Comparison of ENCODE assay signal across 8 mouse cellular contexts in genomic region chr15:80266281-80266680, GRCm38 (mm10). TPM values are rescaled to one million over a fixed set of nuclear protein-coding genes. Genes with fewer than 3 reads are reported as not detected.
DNase-seq lines count a peak whose midpoint lies in the region; ATAC-seq and TF ChIP-seq lines count a peak whose summit lies in the region.

No protein-coding gene starts in this region.

- H3K9ac ChIP-seq in forebrain, embryonic 11.5 days (ENCODE audit: low read length): no peak overlapping the region
- H3K9ac ChIP-seq in midbrain, embryonic 14.5 days (replicated peaks; ENCODE audit: low read length): no peak overlapping the region

- H3K4me2 ChIP-seq in forebrain, embryonic 11.5 days (ENCODE audit: low read depth, low read length, severe bottlenecking): no peak overlapping the region
- no peak overlapping the region for H3K4me2 ChIP-seq in midbrain, embryonic 14.5 days (ENCODE audit: low read length)

- WGBS in forebrain, embryonic 11.5 days: 0% methylated on average over 2 of the region's 2 CpGs
- 0% methylated on average over 2 of the region's 2 CpGs for WGBS in hindbrain, embryonic 10.5 days
- 0% methylated on average over 2 of the region's 2 CpGs for WGBS in midbrain, embryonic 14.5 days

- H3K4me3 ChIP-seq in bone marrow macrophage, adult 2 months (ENCODE audit: insufficient read depth, low read length): no peak overlapping the region
- no peak overlapping the region for H3K4me3 ChIP-seq in forebrain, embryonic 11.5 days (ENCODE audit: low read depth, low read length)
- no peak overlapping the region for H3K4me3 ChIP-seq in hindbrain, embryonic 10.5 days
- no peak overlapping the region for H3K4me3 ChIP-seq in midbrain, embryonic 14.5 days (replicated peaks; ENCODE audit: low read depth, low read length)

- intact Hi-C loops in left cerebral cortex, postnatal 10 days (cut with DNase I): loop anchor here (2.0 to 10.0 kb wide), 4 partner anchors 366 to 929 kb away; partner anchors contain the start of gene Mrtfa

- ATAC-seq in forebrain, embryonic 11.5 days (replicated peaks; ENCODE audit: low FRiP score): no peak
- 0 out of 2 replicates have a peak, but pooled peaks have one; percentile 31 for ATAC-seq in midbrain, embryonic 14.5 days (ENCODE audit: low FRiP score, low TSS enrichment)

- no peak overlapping the region for H3K27ac ChIP-seq in bone marrow macrophage, adult 2 months (ENCODE audit: insufficient read depth, low read depth, low read length)
- H3K27ac ChIP-seq in forebrain, embryonic 11.5 days (ENCODE audit: low read depth, low read length): no peak overlapping the region
- no peak overlapping the region for H3K27ac ChIP-seq in hindbrain, embryonic 10.5 days
- no peak overlapping the region for H3K27ac ChIP-seq in midbrain, embryonic 14.5 days (replicated peaks; ENCODE audit: low read depth, low read length)

- peak; percentile 71 for DNase-seq in left cerebral cortex, adult 11 months (ENCODE audit: low spot score)
- no peak for DNase-seq in left cerebral cortex, adult 8-10 months (ENCODE audit: low spot score in 2 of 2)
- peak; percentile 80 for DNase-seq in forebrain, embryonic 11.5 days (ENCODE audit: low spot score)
- peak; percentile 76 for DNase-seq in hindbrain, embryonic 10.5 days (ENCODE audit: low spot score)
- DNase-seq in left cerebral cortex, postnatal 10 days (ENCODE audit: extremely low spot score in 1 of 2, low spot score in 2 of 2): peak; percentile 82 to 87
- peak; percentile 94 for DNase-seq in midbrain, embryonic 14.5 days
- DNase-seq in spleen, postnatal 10 days (ENCODE audit: low spot score in 2 of 2): peak; percentile 47 to 82

- no peaks in the 10 kb centered on the region for H3K27me3 ChIP-seq in forebrain, embryonic 11.5 days (ENCODE audit: control insufficient read depth, insufficient read depth, low read length)
- no peaks in the 10 kb centered on the region for H3K27me3 ChIP-seq in hindbrain, embryonic 10.5 days (ENCODE audit: insufficient read depth, poor library complexity, severe bottlenecking)
- no peaks in the 10 kb centered on the region for H3K27me3 ChIP-seq in midbrain, embryonic 14.5 days (ENCODE audit: control insufficient read depth, insufficient read depth, low read length)

- no peaks in the 10 kb centered on the region for H3K36me3 ChIP-seq in forebrain, embryonic 11.5 days (ENCODE audit: control insufficient read depth, insufficient read depth, low read length)
- peaks cover 7% of the 10 kb centered on the region; the same call in 1 of the 2 replicates for H3K36me3 ChIP-seq in hindbrain, embryonic 10.5 days
- H3K36me3 ChIP-seq in midbrain, embryonic 14.5 days (ENCODE audit: control insufficient read depth, insufficient read depth, low read length): no peaks in the 10 kb centered on the region

- TF ChIP-seq POLR2A in bone marrow macrophage, adult 2 months (IDR thresholded peaks at IDR 0.05; ENCODE audit: borderline replicate concordance, low read depth, low read length): no peak

- peaks cover 8% of the 10 kb centered on the region; the same call in 1 of the 2 replicates for H3K4me1 ChIP-seq in bone marrow macrophage, adult 2 months (ENCODE audit: control insufficient read depth, insufficient read depth, low read length)
- H3K4me1 ChIP-seq in forebrain, embryonic 11.5 days (replicated peaks; ENCODE audit: control insufficient read depth, insufficient read depth, low read length): peaks cover 4% of the 10 kb centered on the region; the same call in 1 of the 2 replicates
- peaks cover 23% of the 10 kb centered on the region for H3K4me1 ChIP-seq in hindbrain, embryonic 10.5 days (replicated peaks)
- H3K4me1 ChIP-seq in midbrain, embryonic 14.5 days (ENCODE audit: control insufficient read depth, insufficient read depth, low read length): peaks cover 10% of the 10 kb centered on the region

- peak; percentile 54; the same call in 1 of the 2 replicates for TF ChIP-seq CTCF in bone marrow macrophage, adult 2 months (IDR thresholded peaks at IDR 0.05; ENCODE audit: low read depth, low read length)

- H3K9me3 ChIP-seq in forebrain, embryonic 11.5 days (ENCODE audit: control insufficient read depth, low read length): peaks cover 5% of the 10 kb centered on the region; the same call in 1 of the 2 replicates
- H3K9me3 ChIP-seq in hindbrain, embryonic 10.5 days: peaks cover 15% of the 10 kb centered on the region; the same call in 1 of the 2 replicates
- peaks cover 7% of the 10 kb centered on the region; the same call in 1 of the 2 replicates for H3K9me3 ChIP-seq in midbrain, embryonic 14.5 days (ENCODE audit: control insufficient read depth, low read length)

RNA-seq across cellular contexts. Expression of gene Rps19bp1, which starts 2.2 kb away (rescaled TPM):
- total RNA-seq in left cerebral cortex, adult 8-10 months (2022): 10 to 100 TPM; 32.5 to 39.3 (median 38.4) TPM
- polyA plus RNA-seq in bone marrow macrophage, adult 2 months (2012; ENCODE audit: insufficient read depth, insufficient read length, missing spikeins): 18.6 and 26.0 TPM in 2 replicates
- 69.1 and 69.4 TPM in 2 replicates for polyA plus RNA-seq in forebrain, embryonic 11.5 days (2014; fragmentation: Nextera tagmentation; extraction: Ambion mirVana)
- 67.4 TPM in 2 replicates for polyA plus RNA-seq in hindbrain, embryonic 10.5 days (2016; fragmentation: Nextera tagmentation; extraction: Ambion mirVana)
- total RNA-seq in left cerebral cortex, postnatal 10 days (2021): 10 to 100 TPM; 41.5 to 47.5 TPM
- 73.9 and 100 TPM in 2 replicates for polyA plus RNA-seq in midbrain, embryonic 14.5 days (2014; fragmentation: Nextera tagmentation; extraction: Ambion mirVana)

RNA-seq across cellular contexts. Expression of gene Atf4, which starts 11.3 kb away (rescaled TPM):
- total RNA-seq in left cerebral cortex, adult 8-10 months (2022): 100 to 1,000 TPM in 3 of 4 experiments, 10 to 100 TPM in 1; 98.1 to 118 (median 107) TPM
- polyA plus RNA-seq in bone marrow macrophage, adult 2 months (2012; ENCODE audit: insufficient read depth, insufficient read length, missing spikeins): 122 and 133 TPM in 2 replicates
- polyA plus RNA-seq in forebrain, embryonic 11.5 days (2014; fragmentation: Nextera tagmentation; extraction: Ambion mirVana): 139 and 144 TPM in 2 replicates
- polyA plus RNA-seq in hindbrain, embryonic 10.5 days (2016; fragmentation: Nextera tagmentation; extraction: Ambion mirVana): 111 TPM in 2 replicates
- total RNA-seq in left cerebral cortex, postnatal 10 days (2021): 100 to 1,000 TPM; 100 to 110 TPM
- polyA plus RNA-seq in midbrain, embryonic 14.5 days (2014; fragmentation: Nextera tagmentation; extraction: Ambion mirVana): 114 and 122 TPM in 2 replicates

RNA-seq across cellular contexts. Expression of gene Cacna1i, which starts 20.8 kb away (rescaled TPM):
- 10 to 100 TPM; 64.3 to 80.9 (median 66.4) TPM for total RNA-seq in left cerebral cortex, adult 8-10 months (2022)
- polyA plus RNA-seq in bone marrow macrophage, adult 2 months (2012; ENCODE audit: insufficient read depth, insufficient read length, missing spikeins): 0.13 TPM in 1 of 2 replicates, not detected in the other
- 0.12 and 0.17 TPM in 2 replicates for polyA plus RNA-seq in forebrain, embryonic 11.5 days (2014; fragmentation: Nextera tagmentation; extraction: Ambion mirVana)
- polyA plus RNA-seq in hindbrain, embryonic 10.5 days (2016; fragmentation: Nextera tagmentation; extraction: Ambion mirVana): 0.01 and 0.04 TPM in 2 replicates
- total RNA-seq in left cerebral cortex, postnatal 10 days (2021): 10 to 100 TPM; 82.6 to 84.8 TPM
- polyA plus RNA-seq in midbrain, embryonic 14.5 days (2014; fragmentation: Nextera tagmentation; extraction: Ambion mirVana): 0.75 and 1.5 TPM in 2 replicates

RNA-seq across cellular contexts. Expression of gene AC140267.1, which starts 30.6 kb away (rescaled TPM):
- total RNA-seq in left cerebral cortex, adult 8-10 months (2022): 10 to 100 TPM in 2 of 4 experiments, 1 to 10 TPM in 2; 6.0 to 10.8 (median 9.5) TPM
- not detected in 2 replicates for polyA plus RNA-seq in bone marrow macrophage, adult 2 months (2012; ENCODE audit: insufficient read depth, insufficient read length, missing spikeins)
- polyA plus RNA-seq in forebrain, embryonic 11.5 days (2014; fragmentation: Nextera tagmentation; extraction: Ambion mirVana): not detected in 2 replicates
- not detected in 2 replicates for polyA plus RNA-seq in hindbrain, embryonic 10.5 days (2016; fragmentation: Nextera tagmentation; extraction: Ambion mirVana)
- 10 to 100 TPM; 13.6 to 21.0 TPM for total RNA-seq in left cerebral cortex, postnatal 10 days (2021)
- polyA plus RNA-seq in midbrain, embryonic 14.5 days (2014; fragmentation: Nextera tagmentation; extraction: Ambion mirVana): 2.1 TPM in 1 of 2 replicates, not detected in the other

RNA-seq across cellular contexts. Expression of gene Mief1, which starts 32.5 kb away (rescaled TPM):
- total RNA-seq in left cerebral cortex, adult 8-10 months (2022): 10 to 100 TPM; 30.2 to 33.7 (median 30.9) TPM
- polyA plus RNA-seq in bone marrow macrophage, adult 2 months (2012; ENCODE audit: insufficient read depth, insufficient read length, missing spikeins): 19.7 and 22.2 TPM in 2 replicates
- polyA plus RNA-seq in forebrain, embryonic 11.5 days (2014; fragmentation: Nextera tagmentation; extraction: Ambion mirVana): 47.0 and 47.1 TPM in 2 replicates
- 38.6 and 39.3 TPM in 2 replicates for polyA plus RNA-seq in hindbrain, embryonic 10.5 days (2016; fragmentation: Nextera tagmentation; extraction: Ambion mirVana)
- total RNA-seq in left cerebral cortex, postnatal 10 days (2021): 10 to 100 TPM; 30.7 to 31.1 TPM
- polyA plus RNA-seq in midbrain, embryonic 14.5 days (2014; fragmentation: Nextera tagmentation; extraction: Ambion mirVana): 28.1 and 41.7 TPM in 2 replicates

Comparison
In these comparisons a context has a peak if more than half of its experiments do, and no peak if none do; other contexts are left out.
1. DNase-seq: peak in left cerebral cortex, adult 11 months (single experiment), forebrain, embryonic 11.5 days (single experiment), hindbrain, embryonic 10.5 days (single experiment), left cerebral cortex, postnatal 10 days (2 of 2), midbrain, embryonic 14.5 days (single experiment) and spleen, postnatal 10 days (2 of 2); none in left cerebral cortex, adult 8-10 months (0 of 2).